Mouse (Mus musculus): ENCODE results near the gene Gdf11.
A peak's percentile ranks its signal among the peaks of the same experiment; 100 is the strongest.

Gene Gdf11

GRCm38 (mm10) chr10:128892246-128892645 is 728 bp upstream of the Gdf11 start:
- peak; percentile 36 for DNase-seq (ENCODE audit: low spot score)

DNA sequence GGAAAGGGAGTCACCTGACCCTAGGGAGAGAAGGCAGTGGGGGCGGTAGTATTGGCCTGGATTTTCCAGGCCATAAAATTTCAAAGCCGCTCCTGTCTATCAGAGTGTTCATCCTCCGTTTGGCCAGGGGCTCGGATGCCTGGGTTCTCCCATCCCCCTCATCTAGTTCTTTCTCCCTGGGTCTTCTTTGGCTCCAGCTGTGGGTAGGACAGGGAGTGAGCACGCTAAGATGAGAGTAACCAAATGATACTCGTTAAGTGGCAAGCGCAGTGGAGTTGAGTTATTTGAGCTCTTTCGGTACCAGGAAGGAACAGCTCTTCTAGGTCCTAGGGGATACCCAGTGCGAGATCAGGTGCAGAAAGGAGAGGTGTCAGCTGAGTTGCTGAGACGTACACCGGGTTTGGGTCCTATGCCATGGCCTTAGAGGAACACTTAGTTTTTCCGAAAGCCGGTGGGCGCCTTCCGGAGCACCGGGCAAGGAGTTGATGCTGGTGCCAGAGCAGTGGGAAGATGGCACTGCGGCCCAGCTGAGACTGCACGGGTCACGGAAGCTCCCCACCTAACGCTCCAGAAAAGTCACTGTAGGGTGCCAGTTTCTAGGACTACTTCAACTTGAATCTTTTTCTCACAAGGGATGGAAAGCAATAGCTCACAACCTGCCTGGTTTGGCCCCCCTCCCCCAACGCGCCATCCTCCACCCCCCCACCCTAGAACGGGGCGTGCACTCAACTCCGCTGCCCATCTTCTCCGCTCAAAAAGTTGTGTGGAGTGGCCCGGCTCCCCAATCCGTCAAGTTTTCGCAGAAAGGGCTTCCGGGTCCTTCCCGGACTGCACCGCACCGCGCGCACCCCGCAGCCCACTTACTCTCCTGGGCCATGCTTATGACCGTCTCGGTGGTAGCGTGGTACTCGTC is 879 bp downstream of the Gdf11 start:
- peak; percentile 35 for DNase-seq (ENCODE audit: low spot score)

DNA sequence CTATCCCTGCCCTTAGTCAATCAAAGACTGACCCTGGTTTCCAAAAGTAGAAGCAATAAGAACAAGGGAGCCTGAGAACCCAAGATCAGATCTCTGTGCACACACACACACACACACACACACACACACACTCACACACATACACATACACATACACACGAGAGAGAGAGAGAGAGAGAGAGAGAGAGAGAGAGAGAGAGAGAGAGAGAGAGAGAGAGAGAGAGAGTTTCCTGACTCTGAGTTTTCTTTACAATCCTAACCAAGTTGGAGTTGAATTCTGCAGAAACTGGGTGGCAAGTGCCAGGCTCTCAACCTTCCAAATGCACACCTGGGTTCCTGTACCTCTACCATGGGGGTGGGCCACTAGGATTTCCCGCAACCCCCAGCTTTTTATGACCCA is 1.7 kb downstream of the Gdf11 start:
- no peak for DNase-seq (ENCODE audit: low spot score)

DNA sequence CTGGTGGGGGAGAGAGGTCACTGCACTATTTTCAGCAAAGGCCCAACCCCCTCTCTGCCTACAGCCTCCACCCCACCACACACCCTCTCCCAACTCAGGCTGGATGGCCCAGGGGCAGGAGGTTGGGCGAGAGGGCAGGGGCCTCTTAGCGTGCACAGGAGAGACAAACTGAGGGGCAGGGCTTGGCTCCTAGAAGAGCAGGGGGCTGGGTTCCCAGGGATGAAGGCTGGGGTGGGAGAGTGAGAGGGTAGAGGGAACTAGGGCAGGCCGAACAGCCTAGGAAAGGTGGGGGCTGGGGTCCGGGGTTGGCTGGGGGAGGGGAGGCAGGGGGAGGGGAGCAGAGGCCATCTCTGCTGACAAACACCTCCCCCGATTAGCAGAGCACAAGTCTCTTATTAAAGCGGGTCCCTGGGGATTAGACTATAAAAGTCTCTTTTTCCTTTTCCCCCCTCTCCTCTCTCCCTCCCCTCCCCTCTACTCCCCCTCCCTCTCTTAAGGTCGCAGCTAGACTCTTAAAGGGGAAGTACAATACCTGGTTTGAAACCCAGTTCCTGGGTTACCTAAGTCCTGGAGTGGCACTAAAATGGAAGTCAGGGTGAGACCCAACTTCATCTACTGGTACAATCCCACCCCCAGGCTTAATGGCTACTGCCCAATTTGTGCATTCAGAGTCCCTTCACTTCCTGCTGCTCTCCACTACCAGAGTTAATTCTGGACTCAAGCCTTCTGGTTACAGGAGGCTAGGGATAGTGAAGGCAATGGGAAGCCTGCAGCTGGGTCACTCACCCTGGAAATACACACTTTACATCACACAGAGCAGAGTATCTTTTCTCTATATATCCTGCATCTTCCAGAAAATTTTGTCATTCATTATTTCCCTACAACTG is 2.3 kb downstream of the Gdf11 start:
- peak; percentile 90 for DNase-seq (ENCODE audit: low spot score)

DNA sequence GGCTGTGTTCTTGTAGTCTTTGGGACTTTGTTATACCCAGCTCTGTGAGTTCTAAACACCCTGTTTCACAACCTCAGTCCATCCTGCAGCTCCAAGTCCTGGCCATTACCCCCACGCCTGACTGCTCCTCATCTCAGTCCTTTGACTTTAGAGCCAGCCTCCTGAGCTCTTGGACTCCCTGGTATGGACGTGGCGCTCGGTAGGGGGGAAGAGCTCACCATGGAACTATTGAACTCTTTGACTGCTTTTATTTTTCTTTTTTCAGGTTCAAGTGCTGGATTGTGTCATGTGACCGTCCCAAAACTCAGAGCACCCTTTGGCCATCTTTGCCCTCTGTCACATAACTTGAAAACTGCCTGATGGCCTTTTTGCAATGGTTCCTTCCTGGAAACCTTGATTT is 9.5 kb downstream of the Gdf11 start:
- DNase-seq (ENCODE audit: low spot score): no peak

DNA sequence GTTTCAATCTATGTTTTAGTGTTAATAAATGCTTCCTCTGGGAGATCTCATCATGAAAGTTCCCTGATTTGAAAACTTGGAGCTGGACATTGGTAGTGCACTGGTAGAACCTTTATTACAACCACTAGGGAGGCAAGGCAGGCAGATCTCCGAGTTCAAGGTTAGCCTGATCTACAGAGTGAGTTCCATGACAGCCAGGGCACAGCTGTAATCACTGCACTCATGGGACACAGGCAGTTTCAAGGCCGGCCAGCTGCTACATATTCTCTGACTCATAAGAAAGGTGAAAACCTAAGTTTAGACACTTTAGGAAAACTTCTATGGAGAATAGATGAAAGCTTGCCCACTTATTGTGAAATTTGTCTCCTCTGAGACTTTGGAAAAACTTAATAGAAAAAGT is 12.7 kb downstream of the Gdf11 start:
- DNase-seq (ENCODE audit: low spot score): no peak

DNA sequence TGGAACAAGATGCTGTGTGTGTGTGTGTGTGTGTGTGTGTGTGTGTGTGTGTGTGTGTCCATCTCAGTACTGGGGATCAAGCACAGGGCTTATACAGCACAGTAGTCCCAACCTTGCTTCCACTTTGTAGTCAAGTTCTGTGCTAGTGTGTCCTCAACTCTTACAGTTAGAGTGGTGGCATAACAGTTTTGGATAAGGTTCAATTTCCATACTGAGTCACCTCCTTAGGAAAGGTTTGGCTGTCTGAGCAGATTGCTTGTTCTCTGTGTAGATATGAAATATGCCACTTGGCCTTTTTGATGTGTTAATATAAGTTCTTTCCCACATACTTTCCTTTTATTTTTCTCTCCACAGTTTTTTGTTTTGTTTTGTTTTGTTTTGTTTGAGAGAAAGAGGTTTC is 13.2 kb downstream of the Gdf11 start:
- no peak for DNase-seq (ENCODE audit: low spot score)

DNA sequence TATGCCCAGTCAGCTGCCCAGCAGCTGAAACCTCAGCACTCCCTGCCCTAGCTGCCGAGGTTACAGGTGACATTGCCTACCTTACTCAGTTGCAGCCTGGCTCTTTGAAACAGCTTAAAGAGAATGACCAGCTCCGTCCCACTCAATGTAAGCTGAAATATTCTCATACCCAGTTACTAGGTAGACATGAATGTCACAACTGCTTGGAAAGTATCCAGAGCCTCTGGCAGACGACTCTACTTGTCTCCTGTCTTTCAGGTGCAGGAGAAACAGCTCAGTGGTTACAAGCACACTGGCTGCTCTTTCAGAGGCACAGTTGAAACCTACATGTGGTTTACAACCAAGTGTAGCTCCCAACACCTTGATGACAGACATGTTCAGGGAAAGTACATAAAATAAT is 21.2 kb downstream of the Gdf11 start:
- no peak for DNase-seq (ENCODE audit: low spot score)

- no peak for DNase-seq (ENCODE audit: low spot score)
Observed at GRCm38 (mm10) chr10:128866518-128866917, 25.0 kb downstream of the Gdf11 start.

DNA sequence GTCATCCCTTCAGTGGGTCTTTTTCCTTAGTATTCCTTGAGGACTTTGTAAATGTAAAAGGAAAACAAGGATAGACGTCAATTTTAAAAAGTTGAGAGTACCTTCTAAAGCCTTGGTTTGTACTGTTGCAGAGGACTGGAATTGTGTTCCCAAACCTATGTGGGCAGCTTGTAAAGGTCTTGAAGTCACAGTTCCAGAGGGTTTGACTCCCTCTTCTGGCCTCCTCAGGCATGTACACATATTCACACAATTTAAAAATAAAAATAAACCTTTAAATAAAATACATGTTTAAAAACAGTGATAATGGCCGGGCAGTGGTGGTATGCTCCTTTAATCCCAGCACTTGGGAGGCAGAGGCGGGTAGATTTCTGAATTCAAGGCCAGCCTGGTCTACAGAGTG is 25.5 kb downstream of the Gdf11 start:
- DNase-seq (ENCODE audit: low spot score): no peak

GRCm38 (mm10) chr10:128861176-128861575 is 30.3 kb downstream of the Gdf11 start:
- DNase-seq (ENCODE audit: low spot score): no peak

DNA sequence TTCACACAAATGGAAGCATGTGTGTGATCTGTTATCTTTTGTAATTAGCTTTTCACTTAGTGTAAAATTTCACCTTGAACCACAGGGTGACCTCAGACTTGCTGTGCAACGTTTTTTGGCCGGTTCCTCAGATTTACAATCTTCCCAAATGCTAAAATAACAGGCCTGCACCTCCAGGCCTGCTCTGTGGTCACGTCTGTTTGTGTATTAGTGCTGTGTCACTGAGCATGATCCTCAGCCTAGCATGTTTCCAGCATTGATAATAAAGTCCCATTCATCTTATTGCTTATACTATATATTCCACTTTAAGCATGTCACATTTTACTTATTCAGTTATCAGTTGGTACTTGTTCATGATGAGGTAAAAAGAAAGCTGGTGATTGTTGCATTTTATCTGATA is 41.2 kb downstream of the Gdf11 start:
- DNase-seq (ENCODE audit: low spot score): no peak

- no peak for DNase-seq (ENCODE audit: low spot score)
Observed at GRCm38 (mm10) chr10:128848426-128848825, 43.1 kb downstream of the Gdf11 start.

- no peak for DNase-seq (ENCODE audit: low spot score)
Observed at GRCm38 (mm10) chr10:128846664-128847063, 44.9 kb downstream of the Gdf11 start.

DNA sequence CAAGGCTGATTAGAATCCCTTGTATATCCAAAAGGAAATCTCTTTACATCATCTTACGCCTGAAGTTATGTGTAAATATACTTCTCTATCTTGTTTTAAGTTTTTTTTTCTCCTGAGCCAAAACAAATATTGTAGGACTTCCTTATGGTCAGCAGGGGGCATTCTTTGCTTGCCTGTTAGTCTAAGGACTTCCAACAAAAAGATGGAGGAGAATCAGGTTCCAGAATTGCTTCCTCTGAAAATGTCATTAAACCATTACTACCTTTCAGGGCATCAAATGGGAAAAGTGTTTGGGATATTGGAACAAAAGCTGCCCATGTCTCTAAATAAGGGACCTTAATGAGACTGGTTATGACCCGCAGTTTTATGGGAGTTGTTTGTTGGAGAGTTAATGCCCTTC is 46.0 kb downstream of the Gdf11 start:
- DNase-seq (ENCODE audit: low spot score): peak; percentile 71

DNA sequence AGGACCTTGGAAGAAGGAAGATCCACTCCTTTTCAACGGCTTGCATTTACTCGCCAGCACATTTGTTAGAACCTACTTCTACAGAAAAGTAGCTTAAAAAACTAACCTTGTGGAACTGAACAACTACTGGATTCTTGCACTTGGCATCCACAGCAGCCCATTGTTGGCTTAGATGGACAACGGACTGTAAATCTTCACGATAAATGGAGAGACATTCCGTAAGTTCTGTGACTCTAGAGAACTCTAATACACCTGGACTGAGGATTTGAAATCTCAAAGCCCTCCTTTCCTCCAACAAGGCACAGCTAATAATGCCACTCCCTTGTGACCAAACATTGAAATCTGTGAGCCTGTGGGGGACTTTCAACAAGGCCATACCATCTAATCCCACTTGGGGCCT is 48.3 kb downstream of the Gdf11 start:
- DNase-seq (ENCODE audit: low spot score): no peak

- DNase-seq (ENCODE audit: low spot score): no peak
Observed at GRCm38 (mm10) chr10:128840612-128841011, 50.9 kb downstream of the Gdf11 start.

DNA sequence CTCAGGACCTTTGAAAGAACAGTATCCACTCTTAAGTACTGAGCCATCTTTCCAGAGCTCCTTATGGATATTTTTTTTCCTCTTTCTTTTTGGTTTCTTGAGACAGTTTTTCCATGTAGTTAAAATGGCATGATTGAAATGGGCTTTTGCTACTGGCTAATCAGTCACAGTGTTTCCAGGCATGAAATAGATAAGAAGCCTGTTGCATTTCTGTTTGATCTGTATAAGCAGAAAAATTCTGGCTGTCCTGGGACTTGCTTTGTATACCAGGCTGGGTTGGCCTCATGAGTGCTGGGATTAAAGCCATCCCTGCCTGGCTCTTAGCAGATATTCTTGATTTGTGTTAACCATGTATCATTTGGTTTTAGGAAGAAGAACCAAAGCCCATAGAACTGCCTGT is 52.1 kb downstream of the Gdf11 start:
- no peak for DNase-seq (ENCODE audit: low spot score)

DNA sequence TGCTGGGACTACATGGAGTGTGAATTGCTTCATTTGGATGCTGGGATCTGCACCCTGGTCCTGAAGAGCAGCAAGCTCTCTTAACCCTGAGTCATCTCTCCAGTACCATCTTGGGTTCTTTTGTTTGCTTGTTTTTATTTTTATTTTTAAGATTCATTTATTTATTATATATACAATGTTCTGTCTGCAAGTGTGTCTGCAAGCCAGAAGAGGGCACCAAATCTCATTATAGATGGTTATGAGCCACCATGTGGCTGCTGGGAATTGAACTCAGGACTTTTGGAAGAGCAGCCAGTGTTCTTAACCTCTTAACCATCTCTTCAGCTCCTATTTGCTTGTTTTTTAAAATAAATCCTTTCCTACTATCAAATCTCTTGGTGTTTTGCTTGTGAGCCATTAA is 54.1 kb downstream of the Gdf11 start:
- DNase-seq (ENCODE audit: low spot score): no peak
